Mouse (Mus musculus): Measurements from ENCODE around the gene Rin2. TPM values are rescaled to one million over a fixed set of nuclear protein-coding genes. Genes with fewer than 3 reads are reported as not detected.

Rin2 gene
- polyA plus RNA-seq, 1 experiment from 2014 or later = 28.9 TPM

DNA sequence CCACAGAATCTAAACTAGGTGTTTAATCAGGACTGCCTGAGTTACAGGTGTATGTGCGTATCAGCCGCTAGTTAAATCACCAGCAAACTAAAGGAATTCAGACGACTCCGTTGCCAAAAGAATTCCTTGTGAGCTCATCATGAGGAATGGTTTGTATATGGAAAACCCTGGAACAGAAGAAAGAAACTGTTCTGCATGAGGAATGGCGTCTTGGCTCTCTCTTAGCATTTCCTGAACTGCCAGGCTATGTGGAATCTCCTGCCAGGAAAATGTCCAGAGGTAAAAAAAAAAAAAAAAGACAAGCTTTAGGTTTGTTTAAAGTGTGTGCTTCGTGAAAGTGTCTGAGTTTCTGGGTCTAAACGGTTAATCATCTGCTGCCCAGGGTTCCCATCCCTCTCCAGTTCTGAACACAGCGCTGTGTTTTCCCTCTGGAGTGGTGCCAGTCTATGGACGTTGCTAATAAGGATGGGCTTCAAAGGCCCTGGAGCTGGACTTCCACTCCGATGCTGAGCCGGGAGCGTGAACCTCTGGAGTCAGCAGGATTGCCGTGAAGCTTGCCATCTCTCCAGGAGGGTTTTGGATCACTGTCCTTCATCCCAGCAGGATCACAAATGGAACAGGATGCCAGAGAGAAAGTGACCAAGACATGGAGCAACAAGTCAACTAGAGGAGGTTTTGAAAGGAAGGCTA is 109.4 kb downstream of the Rin2 start:
- peak; percentile 44; the same call in 1 of the 2 replicates for ATAC-seq (ENCODE audit: borderline replicate concordance, extremely low read depth, low FRiP score, low TSS enrichment)
- Histone ChIP-seq H3K4me3 (no peak overlapping the region), H3K36me3 (no peaks in the 10 kb centered on the region), H3K27ac (peak overlapping the region; percentile 50), H3K9me3 (no peaks in the 10 kb centered on the region), H3K9ac (no peak overlapping the region), H3K27me3 (no peaks in the 10 kb centered on the region), H3K4me1 (peaks cover 53% of the 10 kb centered on the region), H3K4me2 (no peak overlapping the region)
- 10% methylated on average over 13 of the region's 13 CpGs for WGBS

DNA sequence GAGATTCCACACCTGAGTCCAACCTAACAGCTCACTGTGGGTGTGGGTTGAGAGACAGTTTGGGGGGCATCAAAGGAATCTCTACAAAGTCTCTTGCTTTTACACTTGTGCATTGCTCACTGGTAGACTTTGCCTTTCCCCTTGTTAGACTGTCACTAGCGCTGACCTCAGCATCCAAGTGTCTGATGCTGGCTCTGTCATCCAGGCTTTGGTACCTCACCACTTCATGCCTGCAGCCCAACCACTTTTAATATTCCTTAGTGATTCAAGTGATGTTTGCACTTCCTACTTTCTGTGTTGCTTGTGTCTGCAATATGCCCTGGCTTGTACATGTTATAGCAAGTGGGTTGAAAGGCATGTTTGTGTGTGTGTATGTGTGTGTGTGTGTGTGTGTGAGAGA is 109.9 kb downstream of the Rin2 start:
- Histone ChIP-seq H3K9ac (no peak overlapping the region), H3K27me3 (no peaks in the 10 kb centered on the region), H3K27ac (peak overlapping the region; percentile 80), H3K4me1 (peaks cover 53% of the 10 kb centered on the region), H3K9me3 (no peaks in the 10 kb centered on the region), H3K4me3 (no peak overlapping the region), H3K4me2 (no peak overlapping the region), H3K36me3 (no peaks in the 10 kb centered on the region)
- WGBS = 54% methylated on average over 1 of the region's 1 CpGs
- ATAC-seq (ENCODE audit: borderline replicate concordance, extremely low read depth, low FRiP score, low TSS enrichment) = peak; percentile 10; the same call in 1 of the 2 replicates

DNA sequence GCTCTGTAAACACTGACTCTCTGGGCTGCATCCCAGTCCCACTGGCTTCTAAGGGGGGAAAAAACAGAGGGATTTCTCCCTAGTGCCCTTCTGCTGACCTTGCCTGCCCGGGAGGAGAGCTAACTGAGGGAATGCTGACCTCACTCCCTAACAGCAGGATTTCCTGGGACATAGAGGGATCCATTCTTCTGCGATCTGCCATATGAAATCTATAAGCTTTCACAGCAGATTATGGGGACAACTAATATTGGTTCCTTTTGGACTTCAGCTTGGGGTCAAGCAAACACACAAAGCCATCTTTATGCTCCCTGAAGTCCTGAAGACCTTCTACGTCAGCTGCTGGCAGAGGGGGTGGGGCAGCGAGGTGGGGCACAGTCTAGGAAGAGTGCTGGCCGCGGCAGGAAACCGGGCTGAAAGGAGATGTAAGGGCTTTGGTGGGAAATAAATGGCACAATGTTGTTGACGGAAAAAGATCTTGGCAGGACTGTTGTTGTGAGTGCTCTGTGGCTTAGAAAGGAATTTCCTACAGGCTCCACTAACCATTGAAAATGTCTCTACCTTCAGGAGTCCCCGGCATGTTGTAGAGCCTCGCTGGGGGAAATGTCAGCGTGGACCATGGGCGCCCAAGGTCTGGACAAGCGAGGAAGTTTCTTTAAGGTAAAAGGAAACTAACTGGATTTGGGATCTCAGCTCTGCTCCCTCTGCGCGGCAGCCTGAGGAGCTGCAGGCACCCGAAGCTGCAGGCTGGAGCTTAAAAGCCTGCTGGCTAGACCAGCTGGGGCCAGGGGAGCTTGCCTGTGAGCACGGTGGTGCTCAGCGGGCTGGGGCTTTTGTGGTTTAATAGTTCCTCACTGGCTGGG is 111.0 kb downstream of the Rin2 start:
- H3K9me3 ChIP-seq = no peaks in the 10 kb centered on the region
- WGBS = 2% methylated on average over 18 of the region's 18 CpGs
- H3K9ac ChIP-seq = peak overlapping the region; percentile 38; the same call in 1 of the 2 replicates
- H3K4me1 ChIP-seq = peaks cover 53% of the 10 kb centered on the region
- peak overlapping the region; percentile 39 for H3K4me3 ChIP-seq
- ATAC-seq (ENCODE audit: borderline replicate concordance, extremely low read depth, low FRiP score, low TSS enrichment) = peak; percentile 59
- no peaks in the 10 kb centered on the region for H3K36me3 ChIP-seq
- no peaks in the 10 kb centered on the region for H3K27me3 ChIP-seq
- peak overlapping the region; percentile 52 for H3K4me2 ChIP-seq
- H3K27ac ChIP-seq = peak overlapping the region; percentile 80

DNA sequence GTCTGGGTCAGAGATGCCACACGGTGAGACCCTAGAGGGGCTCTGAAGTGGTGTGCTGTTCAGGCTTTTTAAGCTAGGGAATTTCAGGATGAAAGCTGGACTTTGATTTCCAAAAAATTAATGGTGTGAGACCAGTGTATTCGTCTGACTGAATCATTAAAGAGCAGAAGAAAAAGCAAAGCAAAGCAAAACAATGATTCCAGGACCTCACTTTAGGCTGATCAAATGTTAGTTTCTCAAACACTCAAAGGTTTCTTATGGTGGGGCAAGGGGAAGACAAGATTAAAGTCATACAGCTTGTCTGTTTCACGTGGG is 111.6 kb downstream of the Rin2 start:
- ATAC-seq (ENCODE audit: borderline replicate concordance, extremely low read depth, low FRiP score, low TSS enrichment) = no peak
- Histone ChIP-seq H3K9ac (peak overlapping the region; percentile 38; the same call in 1 of the 2 replicates), H3K4me3 (peak overlapping the region; percentile 39), H3K4me1 (peaks cover 53% of the 10 kb centered on the region), H3K9me3 (no peaks in the 10 kb centered on the region), H3K36me3 (no peaks in the 10 kb centered on the region), H3K27ac (peak overlapping the region; percentile 80), H3K4me2 (peak overlapping the region; percentile 52), H3K27me3 (no peaks in the 10 kb centered on the region)
- WGBS = 7% methylated on average over 3 of the region's 3 CpGs

DNA sequence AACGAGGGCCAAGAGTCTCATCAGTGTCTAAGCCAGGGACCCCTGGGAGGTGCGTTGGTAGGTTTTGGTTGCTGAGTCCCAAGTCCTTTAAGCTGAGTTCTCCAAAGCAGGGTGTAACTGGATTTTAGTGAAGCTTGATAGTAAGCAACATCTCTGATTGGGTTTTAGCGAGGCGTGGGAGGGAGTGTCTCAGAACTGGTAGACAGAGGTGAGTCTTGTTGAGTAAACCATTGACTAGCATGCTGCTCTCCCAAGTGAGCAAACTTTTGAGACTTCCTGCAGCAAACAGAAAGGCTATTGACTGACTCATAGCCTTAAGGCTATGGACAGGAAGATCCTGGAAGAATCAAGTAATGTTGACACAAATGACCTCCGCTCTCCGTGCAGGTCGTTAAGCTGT is 112.5 kb downstream of the Rin2 start:
- Histone ChIP-seq H3K9ac (no peak overlapping the region), H3K27me3 (no peaks in the 10 kb centered on the region), H3K4me1 (peaks cover 53% of the 10 kb centered on the region), H3K36me3 (no peaks in the 10 kb centered on the region), H3K4me3 (no peak overlapping the region), H3K27ac (no peak overlapping the region; the same call in 1 of the 2 replicates), H3K4me2 (peak overlapping the region; percentile 52), H3K9me3 (no peaks in the 10 kb centered on the region)
- WGBS = 50% methylated on average over 7 of the region's 7 CpGs
- no peak for ATAC-seq (ENCODE audit: borderline replicate concordance, extremely low read depth, low FRiP score, low TSS enrichment)

DNA sequence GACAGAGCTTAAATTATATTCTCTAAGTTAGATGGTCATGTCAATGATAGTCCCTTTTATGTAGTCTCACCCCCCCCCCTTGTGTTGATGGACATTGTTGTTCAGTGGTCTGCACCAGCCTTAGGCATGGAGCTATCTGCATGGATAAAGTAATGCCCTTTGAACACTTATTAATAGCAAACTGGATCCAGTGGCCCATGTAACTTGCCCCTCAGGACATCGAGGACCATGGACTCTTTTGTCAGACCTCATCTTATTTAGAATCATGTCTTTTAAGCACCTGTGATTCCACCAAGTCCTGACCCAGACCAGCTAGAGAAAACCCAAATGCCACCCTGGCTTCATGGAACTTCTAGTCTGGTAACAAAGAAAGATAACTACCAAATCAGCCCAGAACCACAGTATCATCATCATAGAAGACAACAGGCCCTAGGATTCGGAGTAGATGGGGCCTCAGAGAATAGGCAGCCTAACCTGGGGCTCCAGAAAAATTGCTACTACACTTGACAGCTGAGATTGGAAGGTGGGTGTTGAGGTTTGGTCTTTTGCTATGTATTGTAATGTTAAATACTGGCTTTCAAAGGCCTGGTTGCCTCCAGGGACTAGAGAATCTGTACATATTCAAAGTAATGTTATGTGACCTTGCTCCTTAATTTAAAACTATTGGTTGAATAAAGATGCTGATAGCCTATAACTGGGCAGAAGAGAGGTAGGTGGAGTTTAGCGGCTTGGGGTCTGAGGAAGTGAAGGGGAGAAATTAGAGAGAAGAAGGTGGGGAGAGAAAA is 113.7 kb downstream of the Rin2 start:
- Histone ChIP-seq H3K9me3 (no peaks in the 10 kb centered on the region), H3K36me3 (no peaks in the 10 kb centered on the region), H3K4me3 (no peak overlapping the region), H3K27ac (no peak overlapping the region), H3K4me2 (no peak overlapping the region), H3K4me1 (peaks cover 43% of the 10 kb centered on the region), H3K27me3 (no peaks in the 10 kb centered on the region), H3K9ac (no peak overlapping the region)
- 97% methylated on average over 3 of the region's 3 CpGs for WGBS
- no peak for ATAC-seq (ENCODE audit: borderline replicate concordance, extremely low read depth, low FRiP score, low TSS enrichment)

DNA sequence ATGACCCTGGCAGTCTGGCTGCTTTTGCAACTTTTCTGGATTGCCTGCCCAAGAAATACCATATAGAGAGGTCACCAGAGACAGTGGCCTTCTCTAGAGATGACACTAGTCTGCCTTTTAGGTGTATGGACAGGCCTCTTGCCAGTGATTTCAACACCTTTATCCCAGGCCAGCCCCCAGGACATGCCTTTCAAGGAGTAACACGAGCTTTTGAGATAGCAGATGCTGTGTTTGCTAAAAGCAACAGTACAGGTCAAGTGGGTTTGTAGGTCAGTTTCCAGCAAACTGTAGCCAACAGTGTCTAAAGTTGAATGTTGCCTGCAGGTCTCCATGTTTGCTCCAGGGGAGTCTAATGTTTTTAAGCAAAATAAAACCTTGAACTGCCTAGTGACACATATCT is 118.7 kb downstream of the Rin2 start:
- no peak overlapping the region for H3K4me3 ChIP-seq
- WGBS = 17% methylated on average over 1 of the region's 1 CpGs

DNA sequence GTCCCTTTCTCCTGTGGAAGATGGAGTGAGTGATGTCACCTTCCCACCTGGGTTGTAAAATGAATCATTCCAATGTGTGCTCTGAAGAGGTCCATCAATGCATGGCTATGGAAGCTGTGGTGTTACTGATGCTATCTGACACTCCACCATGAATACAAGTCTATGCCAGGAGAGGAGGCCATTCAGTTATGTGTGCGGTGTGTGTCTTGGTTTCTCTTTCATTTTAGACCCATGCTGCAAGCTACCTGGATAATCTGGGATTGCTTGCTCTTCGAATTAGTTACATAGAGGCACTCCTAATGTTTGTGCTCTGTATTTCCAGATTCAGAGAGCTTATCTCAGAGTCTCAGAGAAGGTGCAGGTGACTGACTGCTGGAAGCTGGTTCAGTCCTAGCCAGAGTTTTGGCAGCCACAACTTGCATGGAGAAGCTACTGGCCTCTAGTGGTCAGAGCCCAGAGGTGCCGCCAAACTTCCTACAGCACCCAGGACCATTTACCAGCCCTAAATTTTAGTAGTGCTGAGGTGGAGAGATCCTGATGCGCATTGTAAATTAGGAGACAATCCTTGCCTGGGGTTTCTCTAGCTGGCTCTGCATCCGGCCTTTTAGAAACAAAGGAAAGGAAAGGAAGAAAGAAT is 119.4 kb downstream of the Rin2 start:
- Histone ChIP-seq H3K27me3 (no peaks in the 10 kb centered on the region), H3K4me3 (no peak overlapping the region), H3K9me3 (no peaks in the 10 kb centered on the region), H3K9ac (no peak overlapping the region), H3K4me1 (no peaks in the 10 kb centered on the region), H3K4me2 (no peak overlapping the region), H3K27ac (no peak overlapping the region), H3K36me3 (0 out of 2 replicates have a peak, but pooled peaks cover 2% of the 10 kb centered on the region)
- 41% methylated on average over 5 of the region's 5 CpGs for WGBS
- ATAC-seq (ENCODE audit: borderline replicate concordance, extremely low read depth, low FRiP score, low TSS enrichment) = no peak

More for the DNA sequence above, 118.7 kb downstream of the Rin2 start:
- H3K4me2 ChIP-seq = no peak overlapping the region
- H3K27me3 ChIP-seq = no peaks in the 10 kb centered on the region
- no peaks in the 10 kb centered on the region for H3K4me1 ChIP-seq
- H3K27ac ChIP-seq = no peak overlapping the region
- 0 out of 2 replicates have a peak, but pooled peaks cover 2% of the 10 kb centered on the region for H3K36me3 ChIP-seq
- no peak overlapping the region for H3K9ac ChIP-seq
- H3K9me3 ChIP-seq = no peaks in the 10 kb centered on the region
- no peak for ATAC-seq (ENCODE audit: borderline replicate concordance, extremely low read depth, low FRiP score, low TSS enrichment)

DNA sequence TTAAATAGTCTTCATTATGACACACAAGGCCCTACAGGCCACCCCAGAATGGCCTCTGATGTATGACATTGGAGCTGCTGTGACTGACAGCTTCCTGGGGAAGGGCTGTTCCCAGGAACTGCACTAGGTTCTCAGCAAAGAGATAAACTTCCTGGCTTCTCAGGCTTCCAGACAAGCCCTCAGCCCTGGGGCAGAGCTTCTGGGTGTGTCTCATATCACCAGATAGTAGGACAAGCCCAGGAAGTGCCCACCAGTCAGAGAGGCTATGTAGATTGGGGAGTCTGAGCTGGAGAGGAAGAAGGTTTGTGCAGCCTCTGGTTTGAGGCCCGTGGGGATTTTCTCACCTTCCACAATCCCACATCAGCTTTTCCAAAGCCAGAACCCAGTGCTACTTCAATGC is 122.8 kb downstream of the Rin2 start:
- no peaks in the 10 kb centered on the region for H3K4me1 ChIP-seq
- WGBS = 53% methylated on average over 1 of the region's 1 CpGs
- no peaks in the 10 kb centered on the region for H3K27me3 ChIP-seq
- no peak overlapping the region for H3K4me3 ChIP-seq
- H3K4me2 ChIP-seq = no peak overlapping the region
- no peak overlapping the region for H3K27ac ChIP-seq
- H3K36me3 ChIP-seq = 0 out of 2 replicates have a peak, but pooled peaks cover 2% of the 10 kb centered on the region
- no peak overlapping the region for H3K9ac ChIP-seq
- ATAC-seq (ENCODE audit: borderline replicate concordance, extremely low read depth, low FRiP score, low TSS enrichment) = no peak
- no peaks in the 10 kb centered on the region for H3K9me3 ChIP-seq

DNA sequence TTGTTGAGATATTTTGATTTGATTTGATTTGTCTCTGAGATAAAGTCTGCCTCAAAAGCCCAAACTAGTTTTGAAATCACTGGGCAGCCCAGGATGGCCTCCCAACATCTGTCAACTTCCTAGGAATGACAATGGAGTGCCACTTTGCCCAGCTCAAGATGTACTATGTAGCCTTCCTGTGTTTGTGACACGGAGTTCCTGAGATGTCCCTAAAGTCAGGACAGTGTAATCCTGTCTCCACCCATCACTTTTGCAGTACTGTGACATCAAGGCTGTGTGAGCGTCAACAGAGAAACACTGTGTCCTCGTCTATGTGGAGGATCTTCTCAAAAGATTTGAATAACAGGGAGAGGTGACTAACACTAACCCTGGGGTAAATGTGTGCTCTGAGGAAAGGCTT is 123.9 kb downstream of the Rin2 start:
- H3K9me3 ChIP-seq = no peaks in the 10 kb centered on the region

DNA sequence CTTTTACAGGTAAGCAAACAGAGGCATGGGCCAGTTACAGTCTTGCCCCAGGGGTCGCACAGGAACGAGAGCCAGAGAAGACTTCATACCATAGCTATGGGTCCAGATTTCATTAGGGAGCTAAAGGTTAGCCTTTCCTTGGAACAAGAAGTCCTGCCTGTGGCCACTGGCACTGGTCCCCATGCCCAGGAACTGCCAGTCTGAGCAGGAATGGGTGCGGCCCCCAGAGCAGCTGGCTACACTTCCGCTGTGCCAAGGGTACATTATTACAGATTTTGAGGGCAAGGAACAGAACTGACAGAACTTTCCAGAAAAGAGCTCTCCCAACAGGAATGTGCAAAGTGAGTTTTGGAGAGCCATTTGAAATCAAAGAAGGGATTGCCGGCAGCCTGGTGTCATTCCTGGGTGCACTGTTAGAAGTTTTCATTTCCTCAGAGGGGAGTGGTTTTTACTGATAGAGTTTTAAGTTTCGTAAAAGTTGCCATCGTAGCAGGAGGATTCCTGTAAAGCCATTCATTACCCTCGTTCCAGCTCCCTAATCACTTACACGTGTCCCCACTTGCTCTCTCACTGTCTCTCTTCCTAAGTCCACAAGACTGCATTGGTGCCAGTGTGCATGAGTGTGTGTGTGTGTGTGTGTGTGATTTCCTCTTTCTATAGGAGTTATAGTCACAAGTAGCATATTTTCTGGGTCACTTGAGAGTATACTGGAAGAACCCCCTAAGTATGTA is 126.5 kb downstream of the Rin2 start:
- no peak overlapping the region for H3K9ac ChIP-seq
- H3K4me1 ChIP-seq = no peaks in the 10 kb centered on the region
- no peak overlapping the region for H3K4me3 ChIP-seq
- H3K27ac ChIP-seq = no peak overlapping the region
- H3K36me3 ChIP-seq = 0 out of 2 replicates have a peak, but pooled peaks cover 2% of the 10 kb centered on the region
- H3K4me2 ChIP-seq = no peak overlapping the region
- WGBS = 77% methylated on average over 9 of the region's 9 CpGs
- H3K27me3 ChIP-seq = no peaks in the 10 kb centered on the region
- H3K9me3 ChIP-seq = no peaks in the 10 kb centered on the region
- ATAC-seq (ENCODE audit: borderline replicate concordance, extremely low read depth, low FRiP score, low TSS enrichment) = no peak

More for the DNA sequence above, 123.9 kb downstream of the Rin2 start:
- Histone ChIP-seq H3K9ac (no peak overlapping the region), H3K27ac (no peak overlapping the region), H3K27me3 (no peaks in the 10 kb centered on the region), H3K4me2 (no peak overlapping the region), H3K36me3 (0 out of 2 replicates have a peak, but pooled peaks cover 2% of the 10 kb centered on the region), H3K4me3 (no peak overlapping the region), H3K4me1 (no peaks in the 10 kb centered on the region)
- no peak for ATAC-seq (ENCODE audit: borderline replicate concordance, extremely low read depth, low FRiP score, low TSS enrichment)
- WGBS = 71% methylated on average over 3 of the region's 3 CpGs
